Mouse (Mus musculus): ENCODE data around the gene Hrct1.

Hrct1 gene

GRCm38 (mm10) chr4:43728576-43728954 is 1.6 kb downstream of the Hrct1 start:
- DNase-seq = no peak

- DNase-seq = no peak
Observed at GRCm38 (mm10) chr4:43729126-43729525, 2.1 kb downstream of the Hrct1 start.

GRCm38 (mm10) chr4:43729794-43730550 is 3.0 kb downstream of the Hrct1 start, which contains the start of gene Spaar:
Spaar (plus strand) TSS chr4:43730034.
- DNase-seq = no peak

GRCm38 (mm10) chr4:43730750-43731297 is 3.8 kb downstream of the Hrct1 start:
- no peak for DNase-seq

GRCm38 (mm10) chr4:43732171-43732570 is 5.2 kb downstream of the Hrct1 start:
- DNase-seq = no peak

- no peak for DNase-seq
Observed at GRCm38 (mm10) chr4:43733186-43733585, 6.2 kb downstream of the Hrct1 start.

GRCm38 (mm10) chr4:43737144-43737543 is 10.2 kb downstream of the Hrct1 start:
- DNase-seq = no peak

GRCm38 (mm10) chr4:43738989-43739674 is 12.1 kb downstream of the Hrct1 start:
- DNase-seq = no peak

- DNase-seq = no peak
Observed at GRCm38 (mm10) chr4:43741526-43741925, 14.5 kb downstream of the Hrct1 start.

GRCm38 (mm10) chr4:43742637-43743036 is 15.6 kb downstream of the Hrct1 start:
- DNase-seq = no peak

GRCm38 (mm10) chr4:43743099-43743498 is 16.1 kb downstream of the Hrct1 start:
- DNase-seq = no peak

GRCm38 (mm10) chr4:43745187-43745586 is 18.2 kb downstream of the Hrct1 start:
- DNase-seq = no peak

GRCm38 (mm10) chr4:43757213-43757612 is 30.2 kb downstream of the Hrct1 start:
- no peak for DNase-seq

GRCm38 (mm10) chr4:43759571-43760418 is 32.8 kb downstream of the Hrct1 start:
- DNase-seq = no peak

GRCm38 (mm10) chr4:43760460-43760859 is 33.5 kb downstream of the Hrct1 start:
- no peak for DNase-seq

- DNase-seq = no peak
Observed at GRCm38 (mm10) chr4:43761336-43761735, 34.3 kb downstream of the Hrct1 start.

- DNase-seq = peak; percentile 30
Observed at GRCm38 (mm10) chr4:43763410-43763809, 36.4 kb downstream of the Hrct1 start.

GRCm38 (mm10) chr4:43768341-43768740 is 41.4 kb downstream of the Hrct1 start:
- no peak for DNase-seq

- DNase-seq = no peak
Observed at GRCm38 (mm10) chr4:43769374-43769773, 42.4 kb downstream of the Hrct1 start.

GRCm38 (mm10) chr4:43770909-43771308 is 43.9 kb downstream of the Hrct1 start, which contains the start of gene Olfr159:
Olfr159 (minus strand) TSS chr4:43771009.
- no peak for DNase-seq

GRCm38 (mm10) chr4:43771626-43772025 is 44.6 kb downstream of the Hrct1 start:
- DNase-seq = no peak

GRCm38 (mm10) chr4:43772304-43772703 is 45.3 kb downstream of the Hrct1 start:
- DNase-seq = no peak
